Mouse (Mus musculus) stomach, postnatal 0 days (tissue): ENCODE data around the gene Mical3. TPM values are rescaled to one million over a fixed set of nuclear protein-coding genes. Genes with fewer than 3 reads are reported as not detected.

ENCODE experiments used
- ATAC-seq: fragments of 200-750 bp; cut with Nextera tagmentation; 2 replicates; pipeline ENCODE4 v1.8.0; 2017; ENCODE audit not compliant: low FRiP score, low TSS enrichment
- DNase-seq: peaks from one replicate; pipeline ENCODE4 v3.0.0-alpha.2; 2016; ENCODE audit warnings: low spot score
- H3K27ac ChIP-seq: fragments of 300-500 bp; sonication (generic); replicated peaks from 2 replicates; pipeline ENCODE4 v1.5.1; 2014; ENCODE audit warnings: mild to moderate bottlenecking, control low read depth
- H3K27me3 ChIP-seq: fragments of 300-500 bp; sonication (generic); 2 replicates; pipeline ENCODE4 v1.6.1; 2014; ENCODE audit warnings: low read length; ENCODE audit not compliant: control insufficient read depth, insufficient read depth
- H3K36me3 ChIP-seq: fragments of 300-500 bp; sonication (generic); 2 replicates; pipeline ENCODE4 v1.6.1; 2014; ENCODE audit warnings: low read length, mixed read lengths; ENCODE audit not compliant: control insufficient read depth, insufficient read depth
- H3K4me1 ChIP-seq: fragments of 300-500 bp; sonication (generic); replicated peaks from 2 replicates; pipeline ENCODE4 v1.6.1; 2014; ENCODE audit warnings: antibody characterized with exemption; ENCODE audit not compliant: control insufficient read depth, insufficient read depth
- H3K4me2 ChIP-seq: fragments of 300-500 bp; sonication (generic); replicated peaks from 2 replicates; pipeline ENCODE4 v1.6.1; 2014; ENCODE audit warnings: low read depth, mild to moderate bottlenecking, control low read depth, moderate library complexity
- H3K4me3 ChIP-seq: fragments of 300-500 bp; sonication (generic); 2 replicates; pipeline ENCODE4 v1.5.1; 2014; ENCODE audit warnings: low read depth, low read length, control low read depth
- H3K9ac ChIP-seq: fragments of 300-500 bp; sonication (generic); 2 replicates; pipeline ENCODE4 v1.6.1; 2014; ENCODE audit warnings: mild to moderate bottlenecking, low read length, control low read depth, mixed read lengths
- H3K9me3 ChIP-seq: fragments of 300-500 bp; sonication (generic); 2 replicates; pipeline ENCODE4 v1.6.1; 2016; ENCODE audit warnings: low read length; ENCODE audit not compliant: control insufficient read depth
- CTCF ChIP-seq: IDR thresholded peaks from 2 replicates; pipeline ENCODE4 v1.5.1; 2016; ENCODE audit warnings: antibody characterized with exemption, low read depth, mild to moderate bottlenecking, moderate library complexity
- EP300 ChIP-seq: optimal IDR thresholded peaks from 2 replicates; pipeline ENCODE3; 2016; ENCODE audit warnings: antibody characterized with exemption
- WGBS: fragments of 180-500 bp; shearing (Covaris S2); extraction: QIAGEN DNeasy Blood & Tissue Kit; methylation state at CpG from one replicate; pipeline ENCODE4 v1.1.7; 2014; 5-methylcytosine and 5-hydroxymethylcytosine counted together
- polyA plus RNA-seq: library from polyadenylated mRNA; unstranded; fragments of >200 nt; fragmentation: Nextera tagmentation; extraction: Ambion mirVana; gene quantifications from 2 replicates; pipeline ENCODE4 v1.2.1, GENCODE M21; 2015

Gene Mical3
- polyA plus RNA-seq, 1 experiment from 2014 or later, result 4.5 TPM

GRCm38 (mm10) chr6:121017436-121018031, 113.3 kb downstream of the Mical3 start:
- Histone ChIP-seq H3K27ac (peak overlapping the region; percentile 35), H3K4me3 (no peak overlapping the region), H3K4me2 (no peak overlapping the region), H3K9ac (no peak overlapping the region), H3K36me3 (peaks cover 8% of the 10 kb centered on the region; the same call in 1 of the 2 replicates), H3K27me3 (no peaks in the 10 kb centered on the region), H3K4me1 (no peaks in the 10 kb centered on the region), H3K9me3 (no peaks in the 10 kb centered on the region)
- ATAC-seq (peak; percentile 53), DNase-seq (peak; percentile 59)
- 31% methylated on average over 12 of the region's 12 CpGs for WGBS
- no peak for TF ChIP-seq EP300
- TF ChIP-seq CTCF, result no peak

DNA sequence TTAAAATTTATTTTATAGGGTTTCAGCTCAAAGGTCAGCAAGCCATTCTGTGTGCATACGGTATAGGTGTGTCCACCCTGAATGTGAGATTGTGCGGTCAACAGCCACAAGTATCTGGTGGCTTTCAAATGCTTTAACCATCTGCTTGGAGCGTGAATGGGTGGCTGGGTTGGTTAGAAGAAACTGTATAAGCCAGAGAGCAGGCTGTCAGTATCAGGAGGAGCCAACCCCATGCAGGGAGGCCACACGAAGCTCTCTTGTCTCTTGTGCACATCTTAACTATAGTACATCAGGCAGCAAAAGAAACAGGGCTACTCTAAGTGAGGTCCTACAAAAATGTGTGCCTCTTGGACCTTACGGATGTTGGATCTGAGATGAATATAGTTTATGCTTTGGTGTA, 114.7 kb downstream of the Mical3 start:
- Histone ChIP-seq H3K36me3 (peaks cover 3% of the 10 kb centered on the region; the same call in 1 of the 2 replicates), H3K9me3 (no peaks in the 10 kb centered on the region), H3K4me3 (no peak overlapping the region), H3K27me3 (no peaks in the 10 kb centered on the region), H3K4me1 (no peaks in the 10 kb centered on the region), H3K27ac (no peak overlapping the region), H3K9ac (no peak overlapping the region), H3K4me2 (no peak overlapping the region)
- DNase-seq, result no peak
- WGBS, result 87% methylated on average over 5 of the region's 5 CpGs
- no peak for ATAC-seq
- no peak for TF ChIP-seq CTCF
- no peak for TF ChIP-seq EP300

DNA sequence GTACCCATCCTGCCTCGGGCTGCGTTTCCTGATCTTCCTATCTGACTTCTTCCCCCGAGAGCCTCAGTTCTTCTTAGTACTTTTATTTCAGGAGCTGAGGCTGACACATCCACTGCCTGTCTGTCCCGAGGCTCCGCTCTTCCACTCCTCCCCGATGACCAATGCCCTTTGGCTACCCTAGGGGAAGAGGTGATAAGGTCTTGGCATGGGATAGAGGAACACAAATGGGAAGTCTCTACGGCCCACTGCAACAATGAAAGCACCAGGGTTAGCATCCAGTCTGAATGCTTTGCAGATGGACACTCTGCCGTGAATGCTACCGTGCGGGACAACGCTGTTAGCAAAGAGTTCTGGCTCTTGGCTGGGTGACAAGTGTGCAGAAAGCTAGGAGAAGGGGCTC, 116.5 kb downstream of the Mical3 start:
- no peak for TF ChIP-seq CTCF
- TF ChIP-seq EP300, result no peak
- H3K4me1 ChIP-seq, result no peaks in the 10 kb centered on the region
- H3K27ac ChIP-seq, result no peak overlapping the region
- H3K27me3 ChIP-seq, result no peaks in the 10 kb centered on the region
- H3K9ac ChIP-seq, result no peak overlapping the region
- H3K36me3 ChIP-seq, result peaks cover 2% of the 10 kb centered on the region; the same call in 1 of the 2 replicates
- H3K9me3 ChIP-seq, result no peaks in the 10 kb centered on the region
- H3K4me3 ChIP-seq, result no peak overlapping the region
- no peak for DNase-seq
- H3K4me2 ChIP-seq, result no peak overlapping the region
- ATAC-seq, result no peak
- WGBS, result 76% methylated on average over 11 of the region's 11 CpGs

DNA sequence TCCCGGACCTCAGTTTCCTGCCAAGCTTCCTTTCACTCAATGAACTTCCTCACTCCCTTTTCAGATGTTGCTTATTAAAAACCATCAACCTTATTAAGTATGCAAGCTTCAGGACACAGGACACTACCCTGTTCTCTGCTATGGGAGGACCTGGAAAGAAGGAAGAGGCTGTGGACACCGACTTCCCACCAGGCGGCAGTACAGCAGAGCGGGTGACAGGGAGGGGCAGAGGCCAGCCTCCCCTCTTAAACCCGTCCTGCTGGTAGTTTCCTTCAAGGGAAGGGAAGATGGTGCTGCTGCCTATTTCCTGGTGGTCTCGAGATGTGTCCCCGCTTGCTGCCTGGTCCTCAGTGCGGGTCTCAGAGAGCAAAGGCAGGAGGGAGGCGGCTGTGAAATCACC, 117.0 kb downstream of the Mical3 start:
- H3K4me1 ChIP-seq, result no peaks in the 10 kb centered on the region
- DNase-seq, result peak; percentile 69
- 39% methylated on average over 9 of the region's 9 CpGs for WGBS

GRCm38 (mm10) chr6:121011709-121012108, 119.1 kb downstream of the Mical3 start:
- H3K4me2 ChIP-seq, result no peak overlapping the region
- no peak overlapping the region for H3K4me3 ChIP-seq
- 0 out of 2 replicates have a peak, but pooled peaks cover 4% of the 10 kb centered on the region for H3K36me3 ChIP-seq
- no peaks in the 10 kb centered on the region for H3K27me3 ChIP-seq
- no peak for DNase-seq
- no peak overlapping the region for H3K27ac ChIP-seq
- TF ChIP-seq CTCF (no peak), EP300 (no peak)
- peak overlapping the region; percentile 18; the same call in 1 of the 2 replicates for H3K9ac ChIP-seq
- H3K9me3 ChIP-seq, result no peaks in the 10 kb centered on the region
- WGBS, result 50% methylated on average over 11 of the region's 11 CpGs
- peak; percentile 28; the same call in 1 of the 2 replicates for ATAC-seq
- H3K4me1 ChIP-seq, result no peaks in the 10 kb centered on the region

More for the DNA sequence above, 117.0 kb downstream of the Mical3 start:
- peak; percentile 39; the same call in 1 of the 2 replicates for ATAC-seq
- Histone ChIP-seq H3K27me3 (no peaks in the 10 kb centered on the region), H3K27ac (no peak overlapping the region), H3K4me3 (no peak overlapping the region), H3K9me3 (no peaks in the 10 kb centered on the region), H3K36me3 (0 out of 2 replicates have a peak, but pooled peaks cover 2% of the 10 kb centered on the region), H3K9ac (no peak overlapping the region), H3K4me2 (no peak overlapping the region)
- peak; percentile 87 for TF ChIP-seq CTCF
- no peak for TF ChIP-seq EP300

DNA sequence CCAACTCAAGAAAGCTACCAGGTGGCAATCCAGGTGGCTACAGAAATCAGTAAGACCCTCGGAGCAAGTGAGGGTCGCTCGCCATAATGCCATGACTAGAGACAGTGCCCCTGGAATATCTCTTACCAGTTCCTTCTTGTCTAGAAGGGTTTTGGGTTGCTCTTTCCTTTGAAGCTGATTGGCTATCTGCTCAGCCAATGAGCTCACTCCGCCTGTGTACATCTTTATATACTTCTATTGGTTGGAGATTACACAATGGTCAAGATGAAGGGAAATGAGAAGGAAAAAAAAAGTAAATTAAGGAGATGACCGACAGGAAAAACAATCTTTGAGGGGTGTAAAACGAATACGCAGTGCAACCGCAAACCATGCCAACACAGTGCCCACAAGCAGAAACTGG, 121.1 kb downstream of the Mical3 start:
- H3K4me3 ChIP-seq, result no peak overlapping the region
- 0 out of 2 replicates have a peak, but pooled peaks cover 4% of the 10 kb centered on the region for H3K36me3 ChIP-seq
- TF ChIP-seq EP300 (no peak), CTCF (no peak)
- no peak overlapping the region for H3K9ac ChIP-seq
- ATAC-seq, result no peak
- H3K27me3 ChIP-seq, result no peaks in the 10 kb centered on the region
- H3K4me1 ChIP-seq, result no peaks in the 10 kb centered on the region
- H3K4me2 ChIP-seq, result no peak overlapping the region
- WGBS, result 91% methylated on average over 8 of the region's 8 CpGs
- H3K9me3 ChIP-seq, result no peaks in the 10 kb centered on the region
- H3K27ac ChIP-seq, result no peak overlapping the region
- DNase-seq, result no peak
